In genomic region chr16:18258221-18258620, GRCm38 (mm10) we compare ENCODE assay signal across 23 mouse cellular contexts. TPM values are rescaled to one million over a fixed set of nuclear protein-coding genes. Genes with fewer than 3 reads are reported as not detected.
"Had no signal": no experiment of that assay in that cellular context is flagged by ENCODE, and none has a peak within 500 bp of the region (broad histone marks: within the 10 kb centered on the region; RNA-seq: fewer than 3 reads in every experiment).

Gene Gm49776, minus strand, starts transcription at chr16:18258321.

- H3K9ac ChIP-seq: neural tube, embryonic 13.5 days; neural tube, embryonic 15.5 days; stomach, embryonic 15.5 days had no signal

- DNase-seq: retina, postnatal 1 day; right cerebral cortex, adult 18-20 months; right cerebral cortex, postnatal 14 days; right cerebral cortex, postnatal 25 days; right cerebral cortex, postnatal 4 days; spleen, adult 18-20 months; thymus, adult 18-20 months; thymus, adult 2 months; thymus, postnatal 14 days; thymus, postnatal 25 days; thymus, postnatal 36 days; thymus, postnatal 4 days had no signal

- H3K27me3 ChIP-seq: neural tube, embryonic 13.5 days; neural tube, embryonic 15.5 days; stomach, embryonic 15.5 days had no signal

- H3K4me1 ChIP-seq: neural tube, embryonic 13.5 days; neural tube, embryonic 15.5 days; stomach, embryonic 15.5 days had no signal

- H3K9me3 ChIP-seq: neural tube, embryonic 13.5 days; neural tube, embryonic 15.5 days; stomach, embryonic 15.5 days had no signal

- H3K27ac ChIP-seq: neural tube, embryonic 13.5 days; neural tube, embryonic 15.5 days; stomach, embryonic 15.5 days; stomach, postnatal 0 days had no signal

- H3K4me3 ChIP-seq: neural tube, embryonic 13.5 days; neural tube, embryonic 15.5 days; stomach, embryonic 15.5 days had no signal

- H3K4me2 ChIP-seq: neural tube, embryonic 13.5 days; neural tube, embryonic 15.5 days; stomach, embryonic 15.5 days had no signal

RNA-seq across cellular contexts. Expression of gene Gm49776, which starts in this region (rescaled TPM):
- total RNA-seq: neutrophil, adult 5-6 weeks had no signal
- polyA plus RNA-seq: neural tube, embryonic 14.5 days; small intestine, adult 2 months; spleen, adult 2 months; stomach, embryonic 14.5 days; stomach, embryonic 16.5 days; thymus, adult 2 months; urinary bladder, adult 2 months had no signal
